Mouse (Mus musculus) fat pad, adult 2 months (tissue): ENCODE results near the gene Agk.

Experiments used
- DNase-seq: peaks from one replicate; pipeline ENCODE4 v3.0.0-alpha.2; 2011; ENCODE audit warnings: low read depth, low spot score; ENCODE audit errors: extremely low read depth

Agk gene

DNA sequence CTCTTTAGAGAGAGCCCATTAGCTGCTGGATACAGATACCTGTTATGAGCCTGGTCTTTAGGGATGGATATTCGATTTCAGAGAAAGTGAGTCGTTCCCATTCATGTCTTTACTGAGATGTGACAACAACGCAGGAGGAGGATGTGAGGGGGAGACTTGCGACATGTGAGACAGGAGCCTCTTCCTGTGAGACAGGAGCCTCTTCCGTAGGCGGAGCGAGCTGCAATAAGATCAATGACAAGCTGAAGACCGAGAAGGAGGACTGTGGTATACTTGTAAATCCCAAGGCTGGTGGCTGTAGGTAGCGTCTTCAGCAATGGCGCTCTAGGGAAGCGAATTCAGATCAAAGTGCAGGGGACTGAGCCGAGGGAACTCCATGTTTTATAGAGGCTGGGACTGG lies 114.8 kb downstream of the Agk start:
- no peak for DNase-seq

DNA sequence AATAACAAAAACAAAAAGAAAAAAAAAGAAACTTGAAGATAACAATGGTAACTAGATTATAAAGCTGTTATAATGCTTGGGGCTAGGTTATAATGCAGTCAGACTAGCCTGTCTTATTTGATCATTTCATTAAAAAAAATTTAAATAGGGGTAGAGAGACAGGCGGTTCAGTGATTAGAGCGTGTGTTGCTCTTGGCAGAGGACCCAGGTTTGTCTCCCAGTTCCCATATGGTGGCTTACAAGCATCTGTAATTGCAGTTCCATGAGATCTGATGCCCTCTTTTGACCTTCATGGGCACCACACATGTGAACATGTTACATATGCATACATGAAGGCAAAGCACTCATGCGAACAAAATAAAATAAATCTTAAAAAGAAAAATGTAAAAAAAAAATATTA lies 116.3 kb downstream of the Agk start:
- no peak for DNase-seq

DNA sequence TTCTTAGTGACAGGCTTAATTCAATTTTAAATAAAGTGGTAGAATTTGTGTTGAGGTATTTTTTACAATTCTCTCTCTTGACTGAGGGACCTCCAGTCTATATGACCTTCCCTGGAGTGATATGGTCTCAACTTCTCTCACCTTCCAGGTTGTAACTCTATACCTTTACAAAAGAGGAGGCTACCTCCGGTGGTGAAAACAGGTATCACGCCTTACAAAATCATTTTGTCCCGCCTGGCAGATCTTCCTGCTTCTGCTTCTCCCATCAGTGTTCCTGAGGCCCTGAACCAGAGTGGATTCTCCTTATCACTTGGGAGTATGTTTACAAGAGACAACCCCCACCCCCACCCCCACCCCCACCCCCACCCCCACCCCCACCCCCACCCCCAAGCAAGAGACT lies 116.8 kb downstream of the Agk start:
- no peak for DNase-seq

DNA sequence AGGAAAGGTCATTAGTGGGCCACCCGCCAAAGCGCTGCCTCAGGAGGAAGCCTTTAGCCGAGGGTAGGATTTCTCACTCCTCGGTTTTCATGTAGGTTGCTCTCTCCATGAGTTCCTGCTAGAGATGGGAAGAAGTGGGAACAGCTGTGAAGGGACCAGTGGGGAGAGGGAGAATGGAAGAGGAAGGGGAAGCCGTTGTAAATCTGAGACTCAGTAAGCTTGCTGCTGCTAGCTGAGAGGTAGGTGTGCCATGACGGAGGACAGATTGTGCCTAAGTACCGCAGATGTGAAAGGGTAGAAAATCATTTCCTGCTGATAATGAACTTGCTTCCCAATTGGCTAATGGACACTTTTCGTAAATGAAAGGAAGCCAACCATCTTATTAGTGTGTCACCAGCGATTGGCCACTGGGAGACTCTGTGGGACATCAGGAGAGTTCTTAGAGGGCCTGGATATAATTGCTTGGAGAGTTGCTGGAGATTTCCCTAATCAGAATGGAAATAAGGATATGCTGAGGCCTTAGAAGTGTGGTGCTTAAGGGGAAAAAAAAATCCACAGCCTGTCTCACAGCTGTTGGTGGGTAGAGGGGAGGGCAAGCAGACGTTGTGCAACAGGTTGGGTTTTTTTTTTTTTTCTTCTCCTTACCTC lies 118.4 kb downstream of the Agk start:
- no peak for DNase-seq
